Mouse (Mus musculus) hindbrain, embryonic 10.5 days (tissue): ENCODE results near the gene Cldn4. TPM values are rescaled to one million over a fixed set of nuclear protein-coding genes. Genes with fewer than 3 reads are reported as not detected.
"Not testable (repeated sequence)": the region's sequence is repeated elsewhere in the genome, so short reads cannot be mapped to it uniquely, and the experiment has no call there.

Source experiments
- DNase-seq: peaks from one replicate; pipeline ENCODE4 v3.0.0-alpha.2; 2017; ENCODE audit warnings: low spot score
- H3K27ac ChIP-seq: fragments of 300-500 bp; sonication (generic); 2 replicates; pipeline ENCODE4 v1.5.1; 2016; ENCODE audit warnings: mild to moderate bottlenecking, moderate library complexity
- H3K27me3 ChIP-seq: fragments of 300-500 bp; sonication (generic); 2 replicates; pipeline ENCODE4 v1.6.1; 2016; ENCODE audit warnings: mild to moderate bottlenecking; ENCODE audit not compliant: poor library complexity, insufficient read depth, severe bottlenecking
- H3K36me3 ChIP-seq: fragments of 300-500 bp; sonication (generic); 2 replicates; pipeline ENCODE4 v1.6.1; 2016; ENCODE audit warnings: mild to moderate bottlenecking, moderate library complexity
- H3K4me1 ChIP-seq: fragments of 300-500 bp; sonication (generic); replicated peaks from 2 replicates; pipeline ENCODE4 v1.6.1; 2016; ENCODE audit warnings: mild to moderate bottlenecking
- H3K4me3 ChIP-seq: fragments of 300-500 bp; sonication (generic); 2 replicates; pipeline ENCODE4 v1.5.1; 2016; ENCODE audit warnings: mild to moderate bottlenecking, moderate library complexity
- H3K9me3 ChIP-seq: fragments of 300-500 bp; sonication (generic); 2 replicates; pipeline ENCODE4 v1.6.1; 2016; ENCODE audit warnings: mild to moderate bottlenecking, moderate library complexity
- WGBS: fragments of 180-500 bp; shearing (Covaris S2); methylation state at CpG from one replicate; pipeline ENCODE4 v1.1.7; 2016; 5-methylcytosine and 5-hydroxymethylcytosine counted together
- polyA plus RNA-seq: library from polyadenylated mRNA; unstranded; fragments of >200 nt; fragmentation: Nextera tagmentation; extraction: Ambion mirVana; gene quantifications from 2 replicates; pipeline ENCODE4 v1.2.1, GENCODE M21; 2016

Gene Cldn4
- polyA plus RNA-seq, 1 experiment from 2014 or later = 11.0 TPM

GRCm38 (mm10) chr5:134974921-134975320 is 28.2 kb upstream of the Cldn4 start:
- Histone ChIP-seq H3K9me3 (no peaks in the 10 kb centered on the region), H3K27ac (no peak overlapping the region), H3K4me1 (no peaks in the 10 kb centered on the region), H3K27me3 (no peaks in the 10 kb centered on the region), H3K4me3 (no peak overlapping the region), H3K36me3 (no peaks in the 10 kb centered on the region)
- whole genome bisulfite sequencing = 59% methylated on average over 2 of the region's 2 CpGs
- no peak for DNase-seq

- H3K4me3 ChIP-seq = no peak overlapping the region
- H3K4me1 ChIP-seq = no peaks in the 10 kb centered on the region
- no peak for DNase-seq
- no peak overlapping the region for H3K27ac ChIP-seq
- no peaks in the 10 kb centered on the region for H3K9me3 ChIP-seq
- no peaks in the 10 kb centered on the region for H3K27me3 ChIP-seq
- no peaks in the 10 kb centered on the region for H3K36me3 ChIP-seq
- WGBS = 63% methylated on average over 7 of the region's 7 CpGs
Observed at GRCm38 (mm10) chr5:134974294-134974693, 27.6 kb upstream of the Cldn4 start.

GRCm38 (mm10) chr5:134973526-134973925 is 26.8 kb upstream of the Cldn4 start:
- no peaks in the 10 kb centered on the region for H3K36me3 ChIP-seq
- no peak overlapping the region for H3K4me3 ChIP-seq
- H3K27ac ChIP-seq = no peak overlapping the region
- H3K9me3 ChIP-seq = no peaks in the 10 kb centered on the region
- DNase-seq = no peak
- no peaks in the 10 kb centered on the region for H3K4me1 ChIP-seq
- WGBS = 88% methylated on average over 7 of the region's 7 CpGs
- no peaks in the 10 kb centered on the region for H3K27me3 ChIP-seq

- Histone ChIP-seq H3K36me3 (no peaks in the 10 kb centered on the region), H3K4me1 (no peaks in the 10 kb centered on the region), H3K27ac (no peak overlapping the region), H3K4me3 (no peak overlapping the region), H3K27me3 (no peaks in the 10 kb centered on the region), H3K9me3 (no peaks in the 10 kb centered on the region)
- no peak for DNase-seq
Observed at GRCm38 (mm10) chr5:134973081-134973480, 26.3 kb upstream of the Cldn4 start.

- Histone ChIP-seq H3K36me3 (no peaks in the 10 kb centered on the region), H3K27me3 (peaks cover 20% of the 10 kb centered on the region; the same call in 1 of the 2 replicates), H3K4me1 (peaks cover 21% of the 10 kb centered on the region), H3K9me3 (no peaks in the 10 kb centered on the region), H3K4me3 (no peak overlapping the region), H3K27ac (no peak overlapping the region)
- no peak for DNase-seq
- 74% methylated on average over 8 of the region's 8 CpGs for WGBS
Observed at GRCm38 (mm10) chr5:134970671-134971070, 23.9 kb upstream of the Cldn4 start.

GRCm38 (mm10) chr5:134967164-134967944 is 20.6 kb upstream of the Cldn4 start:
- no peaks in the 10 kb centered on the region for H3K9me3 ChIP-seq
- peaks cover 30% of the 10 kb centered on the region for H3K4me1 ChIP-seq
- H3K27ac ChIP-seq = peak overlapping the region; percentile 64; the same call in 1 of the 2 replicates
- WGBS = 71% methylated on average over 20 of the region's 20 CpGs
- H3K36me3 ChIP-seq = no peaks in the 10 kb centered on the region
- no peak for DNase-seq
- H3K27me3 ChIP-seq = peaks cover 20% of the 10 kb centered on the region; the same call in 1 of the 2 replicates
- no peak overlapping the region for H3K4me3 ChIP-seq

- peaks cover 20% of the 10 kb centered on the region; the same call in 1 of the 2 replicates for H3K27me3 ChIP-seq
- no peaks in the 10 kb centered on the region for H3K9me3 ChIP-seq
- H3K4me1 ChIP-seq = peaks cover 30% of the 10 kb centered on the region
- no peaks in the 10 kb centered on the region for H3K36me3 ChIP-seq
- DNase-seq = peak; percentile 47
- peak overlapping the region; percentile 42 for H3K4me3 ChIP-seq
- 4% methylated on average over 33 of the region's 33 CpGs for WGBS
- peak overlapping the region; percentile 30; the same call in 1 of the 2 replicates for H3K27ac ChIP-seq
Observed at GRCm38 (mm10) chr5:134965852-134966821, 19.4 kb upstream of the Cldn4 start.

- peak; percentile 73 for DNase-seq
- Histone ChIP-seq H3K4me3 (peak overlapping the region; percentile 42), H3K9me3 (no peaks in the 10 kb centered on the region), H3K27me3 (peaks cover 20% of the 10 kb centered on the region; the same call in 1 of the 2 replicates), H3K36me3 (no peaks in the 10 kb centered on the region), H3K27ac (no peak overlapping the region), H3K4me1 (peaks cover 30% of the 10 kb centered on the region)
- WGBS = 5% methylated on average over 10 of the region's 10 CpGs
Observed at GRCm38 (mm10) chr5:134965473-134965851, 18.7 kb upstream of the Cldn4 start.

- not testable (repeated sequence) for H3K36me3 ChIP-seq, DNase-seq, H3K4me3 ChIP-seq, H3K9me3 ChIP-seq, H3K27ac ChIP-seq
- Histone ChIP-seq H3K27me3 (peaks cover 20% of the 10 kb centered on the region; the same call in 1 of the 2 replicates), H3K4me1 (peaks cover 30% of the 10 kb centered on the region)
Observed at GRCm38 (mm10) chr5:134964655-134965054, 17.9 kb upstream of the Cldn4 start.

DNA sequence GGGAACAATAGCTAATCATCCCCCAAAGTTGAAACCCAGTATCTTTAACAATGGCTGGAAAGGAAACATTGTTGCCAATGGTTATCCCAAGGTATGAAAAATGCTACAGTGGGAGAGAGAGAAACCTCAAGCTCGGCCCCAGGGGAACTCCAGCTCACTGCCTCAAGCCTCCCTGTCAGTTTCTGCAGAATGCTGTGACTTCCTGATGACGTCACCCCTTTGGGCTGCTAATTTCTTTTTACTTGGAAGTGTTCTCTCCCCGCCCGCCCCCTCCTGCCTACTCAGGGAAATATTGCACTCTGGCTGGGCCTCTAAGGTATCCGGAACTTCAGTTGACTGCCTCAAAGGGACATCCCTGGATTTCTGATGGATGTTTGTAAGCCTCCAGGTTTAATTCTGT is 16.8 kb upstream of the Cldn4 start:
- H3K4me1 ChIP-seq = peaks cover 30% of the 10 kb centered on the region
- 46% methylated on average over 5 of the region's 5 CpGs for WGBS
- peaks cover 20% of the 10 kb centered on the region; the same call in 1 of the 2 replicates for H3K27me3 ChIP-seq
- no peak overlapping the region for H3K4me3 ChIP-seq
- no peak overlapping the region for H3K27ac ChIP-seq
- no peaks in the 10 kb centered on the region for H3K36me3 ChIP-seq
- DNase-seq = no peak
- H3K9me3 ChIP-seq = no peaks in the 10 kb centered on the region

GRCm38 (mm10) chr5:134961519-134961918 is 14.8 kb upstream of the Cldn4 start:
- no peak overlapping the region for H3K27ac ChIP-seq
- WGBS = 94% methylated on average over 2 of the region's 2 CpGs
- peaks cover 8% of the 10 kb centered on the region; the same call in 1 of the 2 replicates for H3K27me3 ChIP-seq
- H3K4me1 ChIP-seq = peaks cover 17% of the 10 kb centered on the region
- no peaks in the 10 kb centered on the region for H3K36me3 ChIP-seq
- no peak for DNase-seq
- H3K9me3 ChIP-seq = no peaks in the 10 kb centered on the region
- no peak overlapping the region for H3K4me3 ChIP-seq

DNA sequence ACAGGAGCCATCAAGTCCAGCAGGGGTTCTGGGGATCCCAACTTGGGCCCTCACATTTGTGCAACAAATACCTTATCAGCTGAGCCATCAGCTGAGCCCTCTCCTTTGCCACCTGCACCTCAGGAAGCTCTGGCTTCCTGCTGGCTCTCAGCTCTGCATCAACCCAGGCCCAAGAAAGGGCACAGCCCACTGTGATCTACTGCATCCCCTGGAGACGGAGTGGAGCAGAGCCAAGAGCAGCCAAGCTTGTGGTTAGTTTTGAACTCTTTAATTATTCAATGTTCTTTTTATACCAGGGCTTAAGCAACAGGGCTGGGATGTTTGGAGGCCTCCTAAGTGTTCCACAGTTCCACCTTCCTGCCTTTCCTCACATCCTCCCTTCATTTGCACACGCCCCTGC is 13.7 kb upstream of the Cldn4 start:
- Histone ChIP-seq H3K4me1 (peaks cover 6% of the 10 kb centered on the region; the same call in 1 of the 2 replicates), H3K36me3 (no peaks in the 10 kb centered on the region), H3K27me3 (no peaks in the 10 kb centered on the region), H3K27ac (no peak overlapping the region), H3K4me3 (no peak overlapping the region), H3K9me3 (no peaks in the 10 kb centered on the region)
- 72% methylated on average over 2 of the region's 2 CpGs for WGBS
- no peak for DNase-seq

GRCm38 (mm10) chr5:134959114-134959513 is 12.4 kb upstream of the Cldn4 start:
- H3K9me3 ChIP-seq = no peaks in the 10 kb centered on the region
- H3K4me3 ChIP-seq = no peak overlapping the region
- H3K4me1 ChIP-seq = peaks cover 4% of the 10 kb centered on the region; the same call in 1 of the 2 replicates
- H3K27ac ChIP-seq = no peak overlapping the region
- H3K36me3 ChIP-seq = no peaks in the 10 kb centered on the region
- 85% methylated on average over 7 of the region's 7 CpGs for WGBS
- H3K27me3 ChIP-seq = no peaks in the 10 kb centered on the region
- DNase-seq = no peak
